Mouse (Mus musculus): ENCODE data around the gene Lrrc1. TPM values are rescaled to one million over a fixed set of nuclear protein-coding genes. Genes with fewer than 3 reads are reported as not detected.
"Not testable (repeated sequence)": the region's sequence is repeated elsewhere in the genome, so short reads cannot be mapped to it uniquely, and the experiment has no call there.

Lrrc1 gene
- 1 to 10 TPM; 6.8 to 8.1 TPM for total RNA-seq (2021)

- DNase-seq (ENCODE audit: extremely low spot score in 1 of 2, low spot score in 1 of 2): peak; percentile 82
Measured at GRCm38 (mm10) chr9:77544354-77545067, at the start of gene Lrrc1. Gene Lrrc1 (minus strand): TSS chr9:77544870.

- no peak for DNase-seq (ENCODE audit: extremely low spot score in 1 of 2, low spot score in 1 of 2)
Measured at GRCm38 (mm10) chr9:77592423-77592822, 47.8 kb upstream of the Lrrc1 start.

GRCm38 (mm10) chr9:77589496-77589895 lies 44.8 kb upstream of the Lrrc1 start:
- no peak for DNase-seq (ENCODE audit: extremely low spot score in 1 of 2, low spot score in 1 of 2)

- DNase-seq (ENCODE audit: extremely low spot score in 1 of 2, low spot score in 1 of 2): no peak
Measured at GRCm38 (mm10) chr9:77587616-77588015, 42.9 kb upstream of the Lrrc1 start.

GRCm38 (mm10) chr9:77586806-77587591 lies 42.3 kb upstream of the Lrrc1 start:
- DNase-seq (ENCODE audit: extremely low spot score in 1 of 2, low spot score in 1 of 2): no peak

- DNase-seq (ENCODE audit: extremely low spot score in 1 of 2, low spot score in 1 of 2): no peak
Measured at GRCm38 (mm10) chr9:77584746-77585145, 40.1 kb upstream of the Lrrc1 start.

- DNase-seq (ENCODE audit: extremely low spot score in 1 of 2, low spot score in 1 of 2): no peak
Measured at GRCm38 (mm10) chr9:77583302-77583701, 38.6 kb upstream of the Lrrc1 start.

GRCm38 (mm10) chr9:77579827-77580226 lies 35.2 kb upstream of the Lrrc1 start:
- no peak for DNase-seq (ENCODE audit: extremely low spot score in 1 of 2, low spot score in 1 of 2)

- no peak for DNase-seq (ENCODE audit: extremely low spot score in 1 of 2, low spot score in 1 of 2)
Measured at GRCm38 (mm10) chr9:77577931-77578330, 33.3 kb upstream of the Lrrc1 start.

GRCm38 (mm10) chr9:77577409-77577808 lies 32.7 kb upstream of the Lrrc1 start:
- no peak for DNase-seq (ENCODE audit: extremely low spot score in 1 of 2, low spot score in 1 of 2)

GRCm38 (mm10) chr9:77576320-77576719 lies 31.6 kb upstream of the Lrrc1 start:
- DNase-seq (ENCODE audit: extremely low spot score in 1 of 2, low spot score in 1 of 2): no peak

- not testable (repeated sequence) for DNase-seq (ENCODE audit: extremely low spot score in 1 of 2, low spot score in 1 of 2)
Measured at GRCm38 (mm10) chr9:77574996-77575395, 30.3 kb upstream of the Lrrc1 start.

GRCm38 (mm10) chr9:77571851-77572250 lies 27.2 kb upstream of the Lrrc1 start:
- DNase-seq (ENCODE audit: extremely low spot score in 1 of 2, low spot score in 1 of 2): no peak

- DNase-seq (ENCODE audit: extremely low spot score in 1 of 2, low spot score in 1 of 2): no peak
Measured at GRCm38 (mm10) chr9:77568789-77569506, 24.3 kb upstream of the Lrrc1 start.

GRCm38 (mm10) chr9:77561827-77562226 lies 17.2 kb upstream of the Lrrc1 start:
- no peak for DNase-seq (ENCODE audit: extremely low spot score in 1 of 2, low spot score in 1 of 2)

GRCm38 (mm10) chr9:77557963-77558362 lies 13.3 kb upstream of the Lrrc1 start:
- DNase-seq (ENCODE audit: extremely low spot score in 1 of 2, low spot score in 1 of 2): no peak

GRCm38 (mm10) chr9:77557181-77557580 lies 12.5 kb upstream of the Lrrc1 start:
- no peak for DNase-seq (ENCODE audit: extremely low spot score in 1 of 2, low spot score in 1 of 2)

GRCm38 (mm10) chr9:77556435-77556834 lies 11.8 kb upstream of the Lrrc1 start:
- DNase-seq (ENCODE audit: extremely low spot score in 1 of 2, low spot score in 1 of 2): no peak

GRCm38 (mm10) chr9:77553465-77553864 lies 8.8 kb upstream of the Lrrc1 start:
- no peak for DNase-seq (ENCODE audit: extremely low spot score in 1 of 2, low spot score in 1 of 2)

GRCm38 (mm10) chr9:77551036-77551512 lies 6.4 kb upstream of the Lrrc1 start:
- no peak for DNase-seq (ENCODE audit: extremely low spot score in 1 of 2, low spot score in 1 of 2)

- no peak for DNase-seq (ENCODE audit: extremely low spot score in 1 of 2, low spot score in 1 of 2)
Measured at GRCm38 (mm10) chr9:77546010-77546409, 1.3 kb upstream of the Lrrc1 start.

Data from layer of hippocampus, postnatal 25 days (tissue).